Mouse (Mus musculus): ENCODE measurements at regions not wholly inside any gene's neighbourhood (a gene's known extent, or its start where the extent isn't known, plus 50 kb on each side); places are given as distances from the start of the nearest gene placed in this dataset.
A peak's percentile ranks its signal among the peaks of the same experiment; 100 is the strongest.

- DNase-seq (ENCODE audit: low spot score) (no peak), ATAC-seq (replicated peaks; ENCODE audit: low FRiP score, low TSS enrichment, low read depth) (no peak)
- H3K4me3 ChIP-seq (ENCODE audit: low read depth, low read length), result no peak overlapping the region
- H3K9ac ChIP-seq (ENCODE audit: low read length), result no peak overlapping the region
- H3K9me3 ChIP-seq (ENCODE audit: control insufficient read depth, low read length), result no peaks in the 10 kb centered on the region
- peaks cover 14% of the 10 kb centered on the region; the same call in 1 of the 2 replicates for H3K4me1 ChIP-seq (replicated peaks; ENCODE audit: control insufficient read depth, insufficient read depth, low read length)
- no peak overlapping the region for H3K27ac ChIP-seq (ENCODE audit: low read depth)
- no peaks in the 10 kb centered on the region for H3K27me3 ChIP-seq (replicated peaks; ENCODE audit: control insufficient read depth, insufficient read depth, low read length)
- 74% methylated on average over 7 of the region's 7 CpGs for WGBS
- no peak overlapping the region for H3K4me2 ChIP-seq (ENCODE audit: low read length)
- H3K36me3 ChIP-seq (ENCODE audit: control insufficient read depth, insufficient read depth, low read length), result no peaks in the 10 kb centered on the region
These were observed 88.7 kb upstream of the Tgfbr2 start for GRCm38 (mm10) chr9:116263833-116264232.

- WGBS, result 35% methylated on average over 10 of the region's 10 CpGs
- DNase-seq (ENCODE audit: low spot score), result no peak
- Histone ChIP-seq H3K4me2 (ENCODE audit: low read length) (no peak overlapping the region), H3K4me3 (ENCODE audit: low read depth, low read length) (no peak overlapping the region), H3K36me3 (ENCODE audit: control insufficient read depth, insufficient read depth, low read length) (no peaks in the 10 kb centered on the region), H3K9ac (ENCODE audit: low read length) (no peak overlapping the region), H3K27me3 (replicated peaks; ENCODE audit: control insufficient read depth, insufficient read depth, low read length) (no peaks in the 10 kb centered on the region), H3K27ac (ENCODE audit: low read depth) (peak overlapping the region; percentile 69), H3K9me3 (ENCODE audit: control insufficient read depth, low read length) (no peaks in the 10 kb centered on the region), H3K4me1 (replicated peaks; ENCODE audit: control insufficient read depth, insufficient read depth, low read length) (peaks cover 14% of the 10 kb centered on the region; the same call in 1 of the 2 replicates)
- no peak for ATAC-seq (replicated peaks; ENCODE audit: low FRiP score, low TSS enrichment, low read depth)
These were observed 84.4 kb upstream of the Tgfbr2 start for GRCm38 (mm10) chr9:116259569-116259968.

- no peaks in the 10 kb centered on the region for H3K9me3 ChIP-seq (ENCODE audit: control insufficient read depth, low read length)
- DNase-seq (ENCODE audit: low spot score), result peak; percentile 61
- H3K4me1 ChIP-seq (replicated peaks; ENCODE audit: control insufficient read depth, insufficient read depth, low read length), result peaks cover 11% of the 10 kb centered on the region; the same call in 1 of the 2 replicates
- H3K27ac ChIP-seq (ENCODE audit: low read depth), result peak overlapping the region; percentile 43; the same call in 1 of the 2 replicates
- no peak overlapping the region for H3K4me2 ChIP-seq (ENCODE audit: low read length)
- 55% methylated on average over 15 of the region's 15 CpGs for WGBS
- H3K4me3 ChIP-seq (ENCODE audit: low read depth, low read length), result no peak overlapping the region
- ATAC-seq (replicated peaks; ENCODE audit: low FRiP score, low TSS enrichment, low read depth), result no peak
- no peaks in the 10 kb centered on the region for H3K36me3 ChIP-seq (ENCODE audit: control insufficient read depth, insufficient read depth, low read length)
- no peak overlapping the region for H3K9ac ChIP-seq (ENCODE audit: low read length)
- H3K27me3 ChIP-seq (replicated peaks; ENCODE audit: control insufficient read depth, insufficient read depth, low read length), result no peaks in the 10 kb centered on the region
These were observed 78.4 kb upstream of the Tgfbr2 start for GRCm38 (mm10) chr9:116253546-116253945.

- no peaks in the 10 kb centered on the region for H3K27me3 ChIP-seq (replicated peaks; ENCODE audit: control insufficient read depth, insufficient read depth, low read length)
- WGBS, result 86% methylated on average over 8 of the region's 8 CpGs
- no peak overlapping the region for H3K9ac ChIP-seq (ENCODE audit: low read length)
- H3K27ac ChIP-seq (ENCODE audit: low read depth), result no peak overlapping the region
- no peaks in the 10 kb centered on the region for H3K36me3 ChIP-seq (ENCODE audit: control insufficient read depth, insufficient read depth, low read length)
- no peak for ATAC-seq (replicated peaks; ENCODE audit: low FRiP score, low TSS enrichment, low read depth)
- no peak overlapping the region for H3K4me3 ChIP-seq (ENCODE audit: low read depth, low read length)
- H3K4me1 ChIP-seq (replicated peaks; ENCODE audit: control insufficient read depth, insufficient read depth, low read length), result peaks cover 11% of the 10 kb centered on the region; the same call in 1 of the 2 replicates
- no peak overlapping the region for H3K4me2 ChIP-seq (ENCODE audit: low read length)
- no peaks in the 10 kb centered on the region for H3K9me3 ChIP-seq (ENCODE audit: control insufficient read depth, low read length)
- no peak for DNase-seq (ENCODE audit: low spot score)
These were observed 77.6 kb upstream of the Tgfbr2 start for GRCm38 (mm10) chr9:116252788-116253187.

- H3K4me3 ChIP-seq (ENCODE audit: low read depth, low read length), result no peak overlapping the region
- H3K36me3 ChIP-seq (ENCODE audit: control insufficient read depth, insufficient read depth, low read length), result no peaks in the 10 kb centered on the region
- WGBS, result 83% methylated on average over 2 of the region's 2 CpGs
- no peak overlapping the region for H3K4me2 ChIP-seq (ENCODE audit: low read length)
- ATAC-seq (replicated peaks; ENCODE audit: low FRiP score, low TSS enrichment, low read depth) (no peak), DNase-seq (ENCODE audit: low spot score) (no peak)
- H3K27ac ChIP-seq (ENCODE audit: low read depth), result no peak overlapping the region
- H3K9ac ChIP-seq (ENCODE audit: low read length), result no peak overlapping the region
- peaks cover 11% of the 10 kb centered on the region; the same call in 1 of the 2 replicates for H3K4me1 ChIP-seq (replicated peaks; ENCODE audit: control insufficient read depth, insufficient read depth, low read length)
- no peaks in the 10 kb centered on the region for H3K27me3 ChIP-seq (replicated peaks; ENCODE audit: control insufficient read depth, insufficient read depth, low read length)
- no peaks in the 10 kb centered on the region for H3K9me3 ChIP-seq (ENCODE audit: control insufficient read depth, low read length)
These were observed 74.6 kb upstream of the Tgfbr2 start for GRCm38 (mm10) chr9:116249791-116250190.

- DNase-seq (ENCODE audit: low spot score), result no peak
- 79% methylated on average over 5 of the region's 5 CpGs for WGBS
- no peaks in the 10 kb centered on the region for H3K36me3 ChIP-seq (ENCODE audit: control insufficient read depth, insufficient read depth, low read length)
These were observed 70.0 kb upstream of the Tgfbr2 start for GRCm38 (mm10) chr9:116245136-116245535.

GRCm38 (mm10) chr9:116244619-116244899, 69.4 kb upstream of the Tgfbr2 start:
- no peak overlapping the region for H3K27ac ChIP-seq (ENCODE audit: low read depth)

More at GRCm38 (mm10) chr9:116245136-116245535, 70.0 kb upstream of the Tgfbr2 start:
- no peaks in the 10 kb centered on the region for H3K9me3 ChIP-seq (ENCODE audit: control insufficient read depth, low read length)
- H3K27ac ChIP-seq (ENCODE audit: low read depth), result no peak overlapping the region
- no peak overlapping the region for H3K4me3 ChIP-seq (ENCODE audit: low read depth, low read length)
- H3K27me3 ChIP-seq (replicated peaks; ENCODE audit: control insufficient read depth, insufficient read depth, low read length), result no peaks in the 10 kb centered on the region
- no peak overlapping the region for H3K9ac ChIP-seq (ENCODE audit: low read length)
- H3K4me2 ChIP-seq (ENCODE audit: low read length), result no peak overlapping the region
- H3K4me1 ChIP-seq (replicated peaks; ENCODE audit: control insufficient read depth, insufficient read depth, low read length), result peaks cover 9% of the 10 kb centered on the region
- no peak for ATAC-seq (replicated peaks; ENCODE audit: low FRiP score, low TSS enrichment, low read depth)

GRCm38 (mm10) chr9:116243775-116244618, 68.8 kb upstream of the Tgfbr2 start:
- H3K4me3 ChIP-seq (ENCODE audit: low read depth, low read length), result no peak overlapping the region
- H3K27me3 ChIP-seq (replicated peaks; ENCODE audit: control insufficient read depth, insufficient read depth, low read length), result no peaks in the 10 kb centered on the region
- ATAC-seq (replicated peaks; ENCODE audit: low FRiP score, low TSS enrichment, low read depth) (no peak), DNase-seq (ENCODE audit: low spot score) (no peak)
- H3K4me1 ChIP-seq (replicated peaks; ENCODE audit: control insufficient read depth, insufficient read depth, low read length), result peaks cover 9% of the 10 kb centered on the region
- no peaks in the 10 kb centered on the region for H3K36me3 ChIP-seq (ENCODE audit: control insufficient read depth, insufficient read depth, low read length)
- H3K4me2 ChIP-seq (ENCODE audit: low read length), result no peak overlapping the region
- 79% methylated on average over 8 of the region's 8 CpGs for WGBS
- no peak overlapping the region for H3K27ac ChIP-seq (ENCODE audit: low read depth)
- H3K9me3 ChIP-seq (ENCODE audit: control insufficient read depth, low read length), result no peaks in the 10 kb centered on the region
- no peak overlapping the region for H3K9ac ChIP-seq (ENCODE audit: low read length)

More at GRCm38 (mm10) chr9:116244619-116244899, 69.4 kb upstream of the Tgfbr2 start:
- no peak for DNase-seq (ENCODE audit: low spot score)
- Histone ChIP-seq H3K4me3 (ENCODE audit: low read depth, low read length) (no peak overlapping the region), H3K36me3 (ENCODE audit: control insufficient read depth, insufficient read depth, low read length) (no peaks in the 10 kb centered on the region), H3K9ac (ENCODE audit: low read length) (no peak overlapping the region), H3K4me1 (replicated peaks; ENCODE audit: control insufficient read depth, insufficient read depth, low read length) (peaks cover 9% of the 10 kb centered on the region), H3K27me3 (replicated peaks; ENCODE audit: control insufficient read depth, insufficient read depth, low read length) (no peaks in the 10 kb centered on the region), H3K9me3 (ENCODE audit: control insufficient read depth, low read length) (no peaks in the 10 kb centered on the region), H3K4me2 (ENCODE audit: low read length) (no peak overlapping the region)
- no peak for ATAC-seq (replicated peaks; ENCODE audit: low FRiP score, low TSS enrichment, low read depth)
- WGBS, result 85% methylated on average over 1 of the region's 1 CpGs
